Mouse (Mus musculus) erythroblast, embryonic 14.5 days (primary cell): ENCODE measurements around the gene Tnpo2.

Experiments used
- GATA1 ChIP-seq: IDR thresholded peaks from 2 replicates; pipeline ENCODE4 v1.6.1; 2012; ENCODE audit warnings: low read length, inconsistent platforms, mixed read lengths
- TAL1 ChIP-seq: IDR thresholded peaks from 3 replicates; pipeline ENCODE4 v1.6.1; 2012; ENCODE audit warnings: low read length, inconsistent platforms, mixed read lengths

- TF ChIP-seq TAL1: no peak
- TF ChIP-seq GATA1: no peak
Measured at GRCm38 (mm10) chr8:85036381-85036717, 366 bp upstream of the Tnpo2 start.
